Mouse (Mus musculus): ENCODE measurements at regions not wholly inside any gene's neighbourhood (a gene's known extent, or its start where the extent isn't known, plus 50 kb on each side); places are given as distances from the start of the nearest gene placed in this dataset.

DNA sequence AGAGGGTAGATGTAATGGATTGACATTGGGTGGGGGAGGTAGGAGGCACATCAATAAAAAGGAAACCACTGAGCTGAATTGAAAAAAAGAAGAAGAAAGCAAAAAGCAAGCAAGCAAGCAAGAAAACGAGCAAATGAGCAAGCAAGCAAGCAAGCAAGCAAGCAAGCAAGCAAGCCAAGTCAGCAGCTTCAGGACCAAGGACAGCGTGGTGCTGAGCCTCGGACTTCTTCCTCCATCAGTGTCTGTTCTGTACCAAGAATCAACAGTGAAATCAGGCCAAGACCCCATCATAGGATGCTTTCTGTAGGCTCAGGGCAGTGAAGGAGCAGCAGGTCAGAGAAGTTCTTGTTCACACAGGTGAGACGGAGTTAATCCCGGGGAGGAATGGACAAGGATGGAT lies 392.7 kb upstream of the BB014433 start:
- TF ChIP-seq CTCF (IDR thresholded peaks at IDR 0.05; ENCODE audit: insufficient read depth, low read length) (no peak), POLR2A (IDR thresholded peaks at IDR 0.05; ENCODE audit: borderline replicate concordance, extremely low read depth, low read depth, low read length) (no peak)
